Mouse (Mus musculus): ENCODE data around the gene Rnf4. TPM values are rescaled to one million over a fixed set of nuclear protein-coding genes. Genes with fewer than 3 reads are reported as not detected.

Gene Rnf4
- 76.3 TPM for polyA plus RNA-seq (2014; fragmentation: Illumina TruSeq; extraction: RNeasy Lipid Tissue Mini Kit (QIAGEN cat#74804); ENCODE audit: low read depth, low replicate concordance)

GRCm38 (mm10) chr5:34336097-34336774, at the start of gene Rnf4:
Gene Rnf4 (plus strand): TSS chr5:34336289.

GRCm38 (mm10) chr5:34288154-34288716, 47.9 kb upstream of the Rnf4 start, which contains the start of the genes Zfyve28 and Cfap99:
Gene Zfyve28 (minus strand): TSS chr5:34288449.
Gene Cfap99 (plus strand): TSS chr5:34288600.

GRCm38 (mm10) chr5:34369341-34370021, 33.4 kb downstream of the Rnf4 start, which contains the start of gene Fam193a:
Gene Fam193a (plus strand): TSS chr5:34369933.

Other genes starting within 250 kb of the Rnf4 start
- gene Poln, start 166.8 kb upstream of the Rnf4 start, polyA plus RNA-seq (2014; fragmentation: Illumina TruSeq; extraction: RNeasy Lipid Tissue Mini Kit (QIAGEN cat#74804); ENCODE audit: low read depth, low replicate concordance): 0.16 TPM
- 17.9 TPM for gene Haus3, start 166.8 kb upstream of the Rnf4 start, polyA plus RNA-seq (2014; fragmentation: Illumina TruSeq; extraction: RNeasy Lipid Tissue Mini Kit (QIAGEN cat#74804); ENCODE audit: low read depth, low replicate concordance)
- 8.2 TPM for gene Mxd4, start 148.6 kb upstream of the Rnf4 start, polyA plus RNA-seq (2014; fragmentation: Illumina TruSeq; extraction: RNeasy Lipid Tissue Mini Kit (QIAGEN cat#74804); ENCODE audit: low read depth, low replicate concordance)
- not detected for gene Zfyve28, start 47.8 kb upstream of the Rnf4 start, polyA plus RNA-seq (2014; fragmentation: Illumina TruSeq; extraction: RNeasy Lipid Tissue Mini Kit (QIAGEN cat#74804); ENCODE audit: low read depth, low replicate concordance)
- gene Cfap99, start 47.7 kb upstream of the Rnf4 start, polyA plus RNA-seq (2014; fragmentation: Illumina TruSeq; extraction: RNeasy Lipid Tissue Mini Kit (QIAGEN cat#74804); ENCODE audit: low read depth, low replicate concordance): not detected
- 12.4 TPM for gene Fam193a, start 33.6 kb downstream of the Rnf4 start, polyA plus RNA-seq (2014; fragmentation: Illumina TruSeq; extraction: RNeasy Lipid Tissue Mini Kit (QIAGEN cat#74804); ENCODE audit: low read depth, low replicate concordance)
- gene Tnip2, start 177.7 kb downstream of the Rnf4 start, polyA plus RNA-seq (2014; fragmentation: Illumina TruSeq; extraction: RNeasy Lipid Tissue Mini Kit (QIAGEN cat#74804); ENCODE audit: low read depth, low replicate concordance): 2.8 TPM
- gene Sh3bp2, start 189.5 kb downstream of the Rnf4 start, polyA plus RNA-seq (2014; fragmentation: Illumina TruSeq; extraction: RNeasy Lipid Tissue Mini Kit (QIAGEN cat#74804); ENCODE audit: low read depth, low replicate concordance): 0.44 TPM
- 81.5 TPM for gene Add1, start 237.4 kb downstream of the Rnf4 start, polyA plus RNA-seq (2014; fragmentation: Illumina TruSeq; extraction: RNeasy Lipid Tissue Mini Kit (QIAGEN cat#74804); ENCODE audit: low read depth, low replicate concordance)

Data from kidney, adult 10 weeks (tissue).